9 mouse cellular contexts compared by ENCODE assay signal in the genomic region with DNA sequence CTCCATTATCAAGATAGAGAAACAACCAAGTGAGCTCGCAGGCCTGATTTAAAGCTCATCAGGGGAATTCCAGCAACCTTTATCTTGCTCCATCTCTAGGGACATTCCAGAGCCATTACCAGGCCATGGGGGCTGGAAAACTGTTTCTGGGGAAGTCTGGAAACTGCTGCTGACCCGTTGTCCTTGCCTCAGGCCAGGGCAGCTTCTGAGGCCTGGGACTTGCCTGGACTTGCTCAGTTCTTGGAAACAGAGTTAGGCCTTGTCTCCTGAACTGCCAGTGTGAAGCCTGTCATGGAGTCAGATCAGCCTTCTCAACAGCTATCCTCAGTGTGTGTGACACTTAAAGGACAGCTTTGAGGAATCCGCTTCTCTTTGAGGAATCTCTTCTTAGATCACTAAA. TPM values are rescaled to one million over a fixed set of nuclear protein-coding genes. Genes with fewer than 3 reads are reported as not detected.
DNase-seq lines count a peak whose midpoint lies in the region; ATAC-seq and TF ChIP-seq lines count a peak whose summit lies in the region.
"Had no signal": no experiment of that assay in that cellular context is flagged by ENCODE, and none has a peak within 500 bp of the region (broad histone marks: within the 10 kb centered on the region; RNA-seq: fewer than 3 reads in every experiment).

No protein-coding gene starts in this region.

- no peak for DNase-seq in heart, postnatal 0 days (ENCODE audit: low spot score)
- no peak for DNase-seq in heart, adult 8-10 months (ENCODE audit: low spot score)
- peak; percentile 99 for DNase-seq in 3T3-L1 (ENCODE audit: low read depth, low spot score)
- peak; percentile 79 for DNase-seq in ZHBTc4 (ENCODE audit: low read depth, low spot score)
- DNase-seq in right cerebral cortex, adult 2 months (ENCODE audit: low spot score in 2 of 2): no peak
- no peak for DNase-seq in layer of hippocampus, postnatal 36 days
- no peak for DNase-seq in right cerebral cortex, adult 18-20 months
- DNase-seq: cerebellum, adult 18-20 months had no signal

- no peaks in the 10 kb centered on the region for H3K9me3 ChIP-seq in heart, postnatal 0 days (replicated peaks; ENCODE audit: control insufficient read depth, low read length)
- no peaks in the 10 kb centered on the region for H3K9me3 ChIP-seq in kidney, embryonic 15.5 days (replicated peaks)

- peaks cover 15% of the 10 kb centered on the region for H3K36me3 ChIP-seq in heart, postnatal 0 days (replicated peaks; ENCODE audit: control insufficient read depth, insufficient read depth, low read length)
- peaks cover 13% of the 10 kb centered on the region for H3K36me3 ChIP-seq in kidney, embryonic 15.5 days

- H3K9ac ChIP-seq in heart, postnatal 0 days (replicated peaks; ENCODE audit: low read depth, low read length): no peak overlapping the region
- H3K9ac ChIP-seq in kidney, embryonic 15.5 days: no peak overlapping the region

- H3K4me2 ChIP-seq in heart, postnatal 0 days (ENCODE audit: low read depth, low read length): no peak overlapping the region
- no peak overlapping the region for H3K4me2 ChIP-seq in kidney, embryonic 15.5 days

- peak; percentile 65; the same call in 1 of the 2 replicates for ATAC-seq in heart, postnatal 0 days (ENCODE audit: insufficient read depth, low read depth)
- ATAC-seq in kidney, embryonic 15.5 days (replicated peaks; ENCODE audit: low FRiP score): peak; percentile 19; the same call in 1 of the 2 replicates

- 56% methylated on average over 3 of the region's 3 CpGs for WGBS in heart, postnatal 0 days
- WGBS in kidney, embryonic 15.5 days: 38% methylated on average over 3 of the region's 3 CpGs

- H3K27me3 ChIP-seq in heart, postnatal 0 days (ENCODE audit: control insufficient read depth, insufficient read depth, low read length): no peaks in the 10 kb centered on the region
- no peaks in the 10 kb centered on the region for H3K27me3 ChIP-seq in kidney, embryonic 15.5 days

- H3K4me1 ChIP-seq in heart, postnatal 0 days (ENCODE audit: control insufficient read depth, insufficient read depth): no peaks in the 10 kb centered on the region
- peaks cover 29% of the 10 kb centered on the region for H3K4me1 ChIP-seq in kidney, embryonic 15.5 days

- peak overlapping the region; percentile 26; the same call in 1 of the 2 replicates for H3K27ac ChIP-seq in heart, postnatal 0 days (ENCODE audit: low read depth)
- H3K27ac ChIP-seq in kidney, embryonic 15.5 days: peak overlapping the region; percentile 84

- TF ChIP-seq CTCF in heart, postnatal 0 days (IDR thresholded peaks at IDR 0.05; ENCODE audit: low read depth): no peak

- TF ChIP-seq EP300 in heart, postnatal 0 days (IDR thresholded peaks at IDR 0.05; ENCODE audit: low read depth): no peak

- H3K4me3 ChIP-seq in heart, postnatal 0 days (ENCODE audit: low read depth, low read length): no peak overlapping the region
- no peak overlapping the region for H3K4me3 ChIP-seq in kidney, embryonic 15.5 days (replicated peaks)

RNA-seq across cellular contexts. Expression of a gene that starts 13.8 kb away (rescaled TPM):
- total RNA-seq in heart, postnatal 0 days (2014; rRNA removed; ENCODE audit: low replicate concordance): 5.1 TPM in 1 of 2 replicates, not detected in the other
- 2.2 TPM in 2 replicates for polyA plus RNA-seq in heart, postnatal 0 days (2015; fragmentation: Nextera tagmentation; extraction: Ambion mirVana)
- total RNA-seq in heart, adult 8-10 months (2022): 10 to 100 TPM in 1 of 4 experiments, 1 to 10 TPM in 3; 4.7 to 11.8 (median 6.6) TPM
- 1.4 and 1.9 TPM in 2 replicates for polyA plus RNA-seq in kidney, embryonic 15.5 days (2015; fragmentation: Nextera tagmentation; extraction: Ambion mirVana)
- 1 to 10 TPM; 5.1 to 8.7 TPM for total RNA-seq in layer of hippocampus, postnatal 36 days (2021)

RNA-seq across cellular contexts. Expression of a gene that starts 39.9 kb away (rescaled TPM):
- total RNA-seq in heart, postnatal 0 days (2014; rRNA removed; ENCODE audit: low replicate concordance): 10.4 and 18.2 TPM in 2 replicates
- polyA plus RNA-seq in heart, postnatal 0 days (2015; fragmentation: Nextera tagmentation; extraction: Ambion mirVana): 1.9 and 2.2 TPM in 2 replicates
- 10 to 100 TPM in 1 of 4 experiments, 1 to 10 TPM in 3; 9.0 to 11.0 (median 9.4) TPM for total RNA-seq in heart, adult 8-10 months (2022)
- 5.2 and 5.8 TPM in 2 replicates for polyA plus RNA-seq in kidney, embryonic 15.5 days (2015; fragmentation: Nextera tagmentation; extraction: Ambion mirVana)
- total RNA-seq in layer of hippocampus, postnatal 36 days (2021): 10 to 100 TPM in 1 of 2 experiments, 1 to 10 TPM in 1; 8.8 to 10.5 TPM

RNA-seq across cellular contexts. Expression of a gene that starts 41.5 kb away (rescaled TPM):
- total RNA-seq in heart, postnatal 0 days (2014; rRNA removed; ENCODE audit: low replicate concordance): 69.2 and 90.6 TPM in 2 replicates
- polyA plus RNA-seq in heart, postnatal 0 days (2015; fragmentation: Nextera tagmentation; extraction: Ambion mirVana): 39.4 and 39.6 TPM in 2 replicates
- 10 to 100 TPM; 68.4 to 90.0 (median 76.3) TPM for total RNA-seq in heart, adult 8-10 months (2022)
- 37.3 and 37.5 TPM in 2 replicates for polyA plus RNA-seq in kidney, embryonic 15.5 days (2015; fragmentation: Nextera tagmentation; extraction: Ambion mirVana)
- total RNA-seq in layer of hippocampus, postnatal 36 days (2021): 100 to 1,000 TPM in 1 of 2 experiments, 10 to 100 TPM in 1; 91.1 to 102 TPM

RNA-seq across cellular contexts. Expression of a gene that starts 41.5 kb away (rescaled TPM):
- 236 and 249 TPM in 2 replicates for total RNA-seq in heart, postnatal 0 days (2014; rRNA removed; ENCODE audit: low replicate concordance)
- 244 and 267 TPM in 2 replicates for polyA plus RNA-seq in heart, postnatal 0 days (2015; fragmentation: Nextera tagmentation; extraction: Ambion mirVana)
- 100 to 1,000 TPM; 431 to 551 (median 475) TPM for total RNA-seq in heart, adult 8-10 months (2022)
- 233 and 259 TPM in 2 replicates for polyA plus RNA-seq in kidney, embryonic 15.5 days (2015; fragmentation: Nextera tagmentation; extraction: Ambion mirVana)
- 100 to 1,000 TPM; 426 to 430 TPM for total RNA-seq in layer of hippocampus, postnatal 36 days (2021)

Comparison
In these comparisons a context has a peak if more than half of its experiments do, and no peak if none do; other contexts are left out.
1. DNase-seq: peak in 3T3-L1 (single experiment) and ZHBTc4 (single experiment); none in heart, postnatal 0 days (single experiment), heart, adult 8-10 months (single experiment), right cerebral cortex, adult 2 months (0 of 2), layer of hippocampus, postnatal 36 days (0 of 2) and right cerebral cortex, adult 18-20 months (single experiment).